Mouse (Mus musculus) hematopoietic stem cell, adult 5-6 weeks (primary cell): Measurements from ENCODE around the gene Plb1. TPM values are rescaled to one million over a fixed set of nuclear protein-coding genes. Genes with fewer than 3 reads are reported as not detected.

Experiments
- ATAC-seq, 2 experiments: fragments of 125-278 bp in 1 of 2; replicated peaks in 1 of 2; 2 replicates each; pipeline ENCODE4 v1.8.0; 2016 to 2017; ENCODE audit warnings: inconsistent platforms in 2 of 2, mild to moderate bottlenecking in 2 of 2, moderate number of reproducible peaks in 2 of 2, low read depth in 1 of 2, moderate TSS enrichment in 1 of 2; ENCODE audit not compliant: low FRiP score in 2 of 2, poor library complexity in 2 of 2, severe bottlenecking in 2 of 2, insufficient read depth in 1 of 2, low TSS enrichment in 1 of 2
- total RNA-seq: library from RNA; stranded (forward); fragments of 172-1452, 232-1000 nt; gene quantifications from 2 replicates; pipeline ENCODE4 v1.2.3, GENCODE M21; 2017

The Plb1 gene
- total RNA-seq, 1 experiment from 2014 or later, result not detected

DNA sequence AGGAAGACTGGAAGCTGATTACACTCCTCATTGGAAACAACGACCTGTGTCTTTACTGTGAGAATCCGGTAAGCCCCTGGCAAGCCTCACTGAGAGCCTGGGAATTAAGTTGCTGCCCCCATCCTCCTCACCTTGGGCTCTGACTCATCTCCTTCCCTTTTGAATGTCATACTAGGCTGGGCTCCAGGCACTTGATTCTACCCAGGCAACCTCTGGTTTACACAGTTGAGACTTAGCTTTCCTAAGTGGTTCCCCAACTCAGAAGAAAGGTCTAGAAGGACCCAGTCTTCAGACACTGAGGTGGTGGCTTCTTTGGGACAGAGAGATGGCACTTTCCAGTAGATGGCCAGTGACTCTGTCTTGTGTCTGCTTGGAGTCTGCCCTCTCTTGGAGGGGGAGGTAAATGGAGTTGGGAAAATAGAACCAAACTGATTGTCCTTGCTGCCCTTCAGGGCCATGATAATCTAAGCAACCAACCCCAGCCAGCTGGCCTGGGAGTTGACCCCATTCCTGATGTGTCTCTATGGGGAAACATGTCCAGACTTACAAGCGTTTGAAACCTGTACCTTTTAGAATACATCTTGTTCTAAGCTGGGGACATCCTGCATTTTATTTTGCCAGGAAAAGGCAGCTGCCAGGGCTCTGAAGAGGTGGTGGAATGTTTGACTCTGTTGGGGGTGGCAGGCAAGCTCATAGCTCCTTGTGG is 118.2 kb downstream of the Plb1 start:
- no peak for ATAC-seq

GRCm38 (mm10) chr5:32351721-32352465 is 119.4 kb downstream of the Plb1 start:
- ATAC-seq, result no peak

GRCm38 (mm10) chr5:32352845-32353244 is 120.3 kb downstream of the Plb1 start:
- peak in 1 of 2 experiments; percentile 39; a peak in 1 of 4 replicates for ATAC-seq

DNA sequence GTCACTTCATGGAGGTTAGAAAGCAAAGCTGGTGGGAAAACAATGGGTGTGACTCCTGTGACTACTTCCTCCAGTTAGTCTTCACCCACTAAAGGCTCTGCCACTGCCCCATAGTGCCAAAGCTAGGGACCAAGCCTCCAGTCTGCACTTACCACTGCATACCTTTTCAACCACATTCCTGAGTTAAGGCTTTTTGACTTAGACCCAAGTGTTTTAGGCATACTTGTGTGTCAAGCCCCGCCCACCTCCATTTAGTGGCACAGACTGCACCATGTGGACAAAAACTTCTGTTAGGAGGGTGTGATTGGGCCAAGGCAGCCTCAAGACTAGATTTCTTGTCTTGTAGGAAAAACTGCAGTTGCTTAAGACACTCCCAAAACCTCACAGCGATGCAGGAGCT is 120.8 kb downstream of the Plb1 start:
- no peak for ATAC-seq

- no peak for ATAC-seq
These were observed 128.0 kb downstream of the Plb1 start for GRCm38 (mm10) chr5:32360511-32360910.

DNA sequence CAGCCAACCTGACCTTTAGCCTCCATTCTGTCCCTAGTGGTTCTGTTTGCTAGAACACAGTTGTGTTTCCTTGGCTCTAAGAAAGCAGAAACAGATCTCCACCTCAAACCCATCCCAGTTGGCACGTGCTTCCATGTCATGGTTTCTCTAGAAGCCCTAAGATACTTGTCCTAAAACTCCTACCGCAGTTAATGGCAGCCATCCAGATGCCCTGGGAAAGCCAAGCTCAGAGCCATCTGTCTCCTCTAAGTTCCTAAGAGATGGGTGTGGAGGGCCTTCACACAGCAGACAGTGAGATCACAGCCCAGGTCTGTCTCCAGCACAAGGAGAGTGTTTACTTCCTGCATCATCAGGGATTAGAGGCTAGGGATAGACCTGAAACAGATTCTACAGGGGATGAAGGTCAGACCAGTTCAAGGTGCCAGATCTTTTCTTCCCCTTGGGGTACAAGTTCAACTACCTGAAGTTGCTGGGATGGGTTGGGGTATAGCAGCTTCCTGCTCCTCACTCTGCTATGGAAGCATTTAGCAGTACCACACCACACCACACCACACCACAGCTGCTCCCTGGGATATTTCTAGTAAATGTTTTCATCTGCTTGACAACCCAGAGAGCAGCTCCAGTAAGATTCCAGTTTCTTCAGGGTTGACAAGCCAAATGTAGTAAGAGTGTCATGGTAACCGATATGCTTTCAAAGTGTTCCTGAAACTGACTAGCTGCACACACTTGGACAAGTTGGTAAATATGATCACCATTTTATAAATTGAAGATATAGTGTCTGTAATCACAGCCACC is 129.1 kb downstream of the Plb1 start:
- no peak for ATAC-seq

- no peak for ATAC-seq
These were observed 136.9 kb downstream of the Plb1 start for GRCm38 (mm10) chr5:32369391-32369790.

DNA sequence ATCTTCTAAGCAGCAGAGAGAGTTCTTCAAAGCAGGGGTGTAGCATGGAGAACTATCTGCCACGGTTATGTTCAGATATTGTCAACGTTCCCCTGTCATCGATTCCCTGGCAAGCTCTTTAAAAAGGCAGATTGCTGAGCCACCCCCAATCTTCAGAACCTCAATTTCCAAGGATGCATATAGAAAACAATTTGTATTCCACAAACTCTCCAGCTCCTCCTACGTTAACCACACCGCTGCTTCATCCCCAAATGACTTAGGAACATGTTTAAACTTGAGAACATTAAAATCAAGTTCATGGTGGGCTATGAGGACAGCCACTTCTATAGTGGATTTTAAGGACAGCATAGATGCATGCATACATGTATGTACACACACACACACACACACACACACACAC is 138.7 kb downstream of the Plb1 start:
- ATAC-seq, result no peak

- ATAC-seq, result peak; percentile 22 to 42; a peak in 2 of 4 replicates
These were observed 146.0 kb downstream of the Plb1 start for GRCm38 (mm10) chr5:32378546-32378945.

DNA sequence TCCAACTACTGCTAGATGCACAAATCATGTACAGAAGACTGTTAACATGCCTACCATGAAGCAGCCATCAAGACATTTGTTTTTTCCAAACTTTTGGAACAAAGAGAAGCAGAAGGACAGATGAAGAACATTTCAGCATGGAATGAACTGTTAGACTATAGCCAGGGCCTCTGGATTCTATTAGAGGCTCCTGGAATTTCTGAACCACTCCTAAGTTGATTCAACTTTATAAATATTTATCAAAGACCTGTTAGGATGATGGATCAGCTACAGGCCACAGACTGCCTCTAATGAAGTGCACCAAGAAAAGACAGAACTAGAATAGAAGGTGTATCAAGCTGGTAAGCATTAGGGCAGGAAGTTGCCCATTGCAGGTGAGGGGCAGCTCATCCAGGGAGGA is 156.1 kb downstream of the Plb1 start:
- no peak for ATAC-seq

DNA sequence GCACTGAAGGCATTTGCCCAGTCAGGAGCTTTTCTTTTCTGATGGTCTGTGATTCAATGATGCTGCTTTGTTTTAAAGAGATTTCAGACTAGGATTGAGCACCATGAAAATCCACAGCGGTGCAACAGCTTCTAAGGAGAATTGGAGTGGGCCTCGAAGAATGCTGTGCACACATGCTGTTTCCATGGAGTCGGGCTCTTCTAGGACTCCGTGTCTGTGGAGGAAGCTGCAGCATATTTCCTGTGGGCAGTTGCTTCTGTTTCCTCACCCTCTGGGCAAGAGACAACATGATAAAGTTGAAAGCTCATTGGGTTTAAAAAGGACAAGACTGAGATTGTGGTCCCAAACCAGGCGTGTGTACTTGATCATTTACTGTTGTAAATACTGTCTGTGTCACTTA is 157.8 kb downstream of the Plb1 start:
- ATAC-seq, result no peak

DNA sequence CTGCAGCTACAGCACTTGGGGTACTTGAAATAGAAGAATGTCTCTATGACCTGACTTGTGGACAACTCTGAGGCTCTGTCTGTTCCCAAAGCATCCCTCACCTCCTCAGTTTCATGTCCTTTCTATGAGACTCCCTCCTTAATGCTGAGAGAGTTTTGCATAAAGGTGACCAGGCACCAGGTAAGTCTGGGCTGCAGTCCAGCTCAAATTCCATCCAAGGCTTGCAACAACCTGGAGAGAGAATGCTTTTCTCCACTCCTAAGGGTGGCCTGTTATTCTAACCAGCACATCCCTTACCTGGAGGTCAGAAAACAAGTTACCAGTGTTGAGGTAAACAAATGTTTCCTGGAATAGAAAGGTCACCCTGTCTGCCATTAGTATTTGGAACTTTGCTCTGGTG is 159.8 kb downstream of the Plb1 start:
- no peak for ATAC-seq

GRCm38 (mm10) chr5:32394586-32394985 is 162.1 kb downstream of the Plb1 start:
- ATAC-seq, result no peak

DNA sequence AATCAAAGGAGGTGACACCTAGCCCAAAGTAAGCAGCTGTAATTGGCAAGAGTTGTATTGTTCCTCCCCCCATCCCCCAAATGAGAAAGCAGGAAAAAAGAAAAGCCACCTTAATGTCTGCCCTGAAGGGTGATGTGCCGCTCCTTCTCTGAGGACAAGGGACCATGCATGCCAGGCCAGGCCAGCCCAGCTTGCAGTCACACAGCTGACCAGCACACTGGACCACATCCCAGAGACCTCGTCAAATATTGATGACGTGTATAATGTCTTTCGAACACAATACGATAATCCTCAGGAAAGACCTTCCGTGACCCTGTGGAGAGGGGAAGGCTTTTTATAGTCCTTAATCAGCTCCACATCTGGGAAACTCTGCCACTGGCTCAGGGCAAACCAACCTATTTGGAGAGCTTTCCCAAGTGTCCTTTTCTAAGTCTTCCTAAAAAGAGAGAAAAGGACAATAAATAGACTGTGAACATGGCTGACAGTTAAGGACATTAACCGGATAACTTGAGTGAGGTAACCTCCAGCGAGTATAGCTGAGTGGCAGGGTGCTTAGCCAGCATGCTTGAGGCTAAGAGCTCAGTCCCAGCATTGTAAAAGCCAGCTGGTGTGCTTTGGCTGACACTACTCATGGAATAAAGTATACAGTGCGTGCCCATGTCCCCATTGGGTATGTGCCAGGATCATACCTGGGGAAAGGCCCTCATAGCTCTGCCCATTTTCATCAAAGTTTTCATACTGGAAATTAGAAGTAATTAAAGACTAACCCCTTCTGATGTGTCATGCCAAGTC is 162.8 kb downstream of the Plb1 start:
- ATAC-seq, result no peak

- ATAC-seq, result no peak
These were observed 165.2 kb downstream of the Plb1 start for GRCm38 (mm10) chr5:32397719-32398118.

DNA sequence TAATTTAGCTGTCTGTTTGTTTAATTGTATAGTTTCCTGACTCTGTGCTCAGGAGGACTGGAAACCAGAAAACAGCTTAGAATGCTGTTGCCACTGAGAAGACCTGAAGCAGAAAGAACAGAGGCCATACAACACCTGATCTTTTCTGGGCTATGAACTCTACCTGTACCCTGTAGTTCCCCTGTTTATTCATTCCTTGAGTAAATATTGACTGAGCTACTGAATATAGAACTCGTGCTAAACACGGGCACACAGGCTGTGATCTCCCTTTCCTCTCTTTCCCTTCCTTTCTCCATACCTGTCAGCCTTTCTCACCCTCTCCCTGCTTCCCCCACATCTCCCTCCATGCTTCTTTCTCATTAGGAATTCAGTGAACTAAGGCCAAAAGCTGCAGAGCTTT is 168.4 kb downstream of the Plb1 start:
- no peak for ATAC-seq
